Mouse (Mus musculus) heart, postnatal 36 days (tissue): ENCODE results near the gene BC051665. TPM values are rescaled to one million over a fixed set of nuclear protein-coding genes. Genes with fewer than 3 reads are reported as not detected.

ENCODE experiments used
- DNase-seq, 2 experiments: peaks; one replicate each; pipeline ENCODE4 v3.0.0; 2021 to 2022
- intact Hi-C: fragments of 180-260 bp; cut with DNase I; formaldehyde crosslinking; loops from one replicate; pipeline ENCODE4 v1.15.1; 2025
- total RNA-seq, 2 experiments: library from RNA; stranded (reverse); gene quantifications; 2 replicates each; pipeline ENCODE4 v1.2.3; 2021

BC051665 gene
- total RNA-seq: not detected

- intact Hi-C loops: no loop called here
- no peak for DNase-seq
Observed at GRCm38 (mm10) chr13:60786264-60786663, at the start of gene BC051665. Gene BC051665 (minus strand): TSS chr13:60786364.

GRCm38 (mm10) chr13:60826052-60826451, 39.9 kb upstream of the BC051665 start:
- peak; percentile 30 to 41 for DNase-seq
- intact Hi-C loops: no loop called here

- intact Hi-C loops: no loop called here
- no peak for DNase-seq
Observed at GRCm38 (mm10) chr13:60820486-60821175, 34.5 kb upstream of the BC051665 start.

- DNase-seq: peak; percentile 25 to 51
- intact Hi-C loops: loop anchor here (1.0 to 5.0 kb wide), 2 partner anchors 60 to 342 kb away; no protein-coding TSS in a partner anchor
Observed at GRCm38 (mm10) chr13:60819469-60819868, 33.3 kb upstream of the BC051665 start.

- DNase-seq: no peak
- intact Hi-C loops: no loop called here
Observed at GRCm38 (mm10) chr13:60813722-60814121, 27.6 kb upstream of the BC051665 start.

GRCm38 (mm10) chr13:60812768-60813167, 26.6 kb upstream of the BC051665 start:
- intact Hi-C loops: no loop called here
- DNase-seq: no peak

- no peak for DNase-seq
- intact Hi-C loops: no loop called here
Observed at GRCm38 (mm10) chr13:60809690-60810089, 23.5 kb upstream of the BC051665 start.

GRCm38 (mm10) chr13:60802749-60803148, 16.6 kb upstream of the BC051665 start, which contains the start of gene Ctsll3:
Gene Ctsll3 (minus strand): TSS chr13:60802849.
- intact Hi-C loops: no loop called here
- no peak for DNase-seq

- intact Hi-C loops: no loop called here
- DNase-seq: no peak
Observed at GRCm38 (mm10) chr13:60789466-60789865, 3.3 kb upstream of the BC051665 start.

GRCm38 (mm10) chr13:60783301-60783700, 2.9 kb downstream of the BC051665 start:
- DNase-seq: no peak
- intact Hi-C loops: no loop called here

- intact Hi-C loops: no loop called here
- DNase-seq: no peak
Observed at GRCm38 (mm10) chr13:60780534-60780933, 5.6 kb downstream of the BC051665 start.

GRCm38 (mm10) chr13:60761161-60761560, 25.0 kb downstream of the BC051665 start:
- DNase-seq: no peak
- intact Hi-C loops: no loop called here

- no peak for DNase-seq
- intact Hi-C loops: no loop called here
Observed at GRCm38 (mm10) chr13:60760392-60760791, 25.8 kb downstream of the BC051665 start.

- intact Hi-C loops: loop anchor here (1.0 to 10.0 kb wide), 3 partner anchors 60 to 483 kb away; no protein-coding TSS in a partner anchor
Observed at GRCm38 (mm10) chr13:60759136-60759535, 27.0 kb downstream of the BC051665 start.

GRCm38 (mm10) chr13:60757292-60757691, 28.9 kb downstream of the BC051665 start:
- intact Hi-C loops: loop anchor here (5.0 to 10.0 kb wide), 2 partner anchors 208 to 485 kb away; no protein-coding TSS in a partner anchor
- DNase-seq: no peak

More at GRCm38 (mm10) chr13:60759136-60759535, 27.0 kb downstream of the BC051665 start:
- DNase-seq: peak; percentile 44 to 71

GRCm38 (mm10) chr13:60755251-60755650, 30.9 kb downstream of the BC051665 start:
- intact Hi-C loops: loop anchor here (5.0 to 10.0 kb wide), 2 partner anchors 210 to 487 kb away; no protein-coding TSS in a partner anchor
- no peak for DNase-seq

- intact Hi-C loops: loop anchor here (10.0 kb wide), 1 partner anchor 212 kb away; no protein-coding TSS in a partner anchor
Observed at GRCm38 (mm10) chr13:60753216-60753615, 32.9 kb downstream of the BC051665 start.

GRCm38 (mm10) chr13:60750930-60751329, 35.2 kb downstream of the BC051665 start:
- intact Hi-C loops: loop anchor here (10.0 kb wide), 1 partner anchor 214 kb away; no protein-coding TSS in a partner anchor
- no peak for DNase-seq

More at GRCm38 (mm10) chr13:60753216-60753615, 32.9 kb downstream of the BC051665 start:
- no peak for DNase-seq

- intact Hi-C loops: no loop called here
- DNase-seq: no peak
Observed at GRCm38 (mm10) chr13:60748556-60748955, 37.6 kb downstream of the BC051665 start.

GRCm38 (mm10) chr13:60747201-60747600, 39.0 kb downstream of the BC051665 start:
- intact Hi-C loops: no loop called here
- no peak for DNase-seq

- intact Hi-C loops: no loop called here
- no peak for DNase-seq
Observed at GRCm38 (mm10) chr13:60746271-60746670, 39.9 kb downstream of the BC051665 start.

- no peak for DNase-seq
- intact Hi-C loops: no loop called here
Observed at GRCm38 (mm10) chr13:60745358-60745757, 40.8 kb downstream of the BC051665 start.
